Mouse (Mus musculus): Measurements from ENCODE around the gene Dcdc2c. TPM values are rescaled to one million over a fixed set of nuclear protein-coding genes. Genes with fewer than 3 reads are reported as not detected.

Gene Dcdc2c
- total and polyA plus RNA-seq, 3 experiments: not detected

- no peak for DNase-seq (ENCODE audit: extremely low read depth)
- H3K4me2 ChIP-seq (ENCODE audit: insufficient read depth, low read depth, poor library complexity, severe bottlenecking): no peak overlapping the region
- TF ChIP-seq ETS1 (conservative IDR thresholded peaks at IDR 0.05; ENCODE audit: low read depth, low read length): no peak
- no peak for TF ChIP-seq CHD2 (IDR thresholded peaks at IDR 0.05; ENCODE audit: low read length)
- TF ChIP-seq RCOR1 (conservative IDR thresholded peaks at IDR 0.05; ENCODE audit: low read depth, low read length): no peak
- TF ChIP-seq EP300 (IDR thresholded peaks at IDR 0.05; ENCODE audit: low read length): no peak
- no peak for TF ChIP-seq IRF4 (IDR thresholded peaks at IDR 0.05; ENCODE audit: low read depth, low read length)
- TF ChIP-seq MAFK (IDR thresholded peaks at IDR 0.05; ENCODE audit: insufficient replicate concordance, low read length): no peak
- no peak for TF ChIP-seq PAX5 (IDR thresholded peaks at IDR 0.05; ENCODE audit: low read length)
- TF ChIP-seq CTCF (conservative IDR thresholded peaks at IDR 0.05 in 1 of 2, IDR thresholded peaks at IDR 0.05 in 1 of 2; ENCODE audit: low read depth in 2 of 2, low read length in 2 of 2): no peak
- no peak for TF ChIP-seq ZNF384 (IDR thresholded peaks at IDR 0.05; ENCODE audit: low read depth, low read length)
- no peak for TF ChIP-seq MXI1 (IDR thresholded peaks at IDR 0.05; ENCODE audit: low read depth, low read length)
- no peak for TF ChIP-seq MAX (IDR thresholded peaks at IDR 0.05; ENCODE audit: low read length)
- no peak for TF ChIP-seq KAT2A (IDR thresholded peaks at IDR 0.05; ENCODE audit: insufficient replicate concordance, low read length)
- TF ChIP-seq NELFE (IDR thresholded peaks at IDR 0.05; ENCODE audit: low read depth, low read length): no peak
- no peak for TF ChIP-seq HCFC1 (IDR thresholded peaks at IDR 0.05; ENCODE audit: low read depth, low read length)
- no peak for TF ChIP-seq ZMIZ1 (IDR thresholded peaks at IDR 0.05; ENCODE audit: low read depth, low read length)
- H3K27ac ChIP-seq (ENCODE audit: insufficient read depth, low read depth): no peak overlapping the region
- no peaks in the 10 kb centered on the region for H3K36me3 ChIP-seq (replicated peaks in 1 of 2; ENCODE audit: control insufficient read depth in 1 of 2, insufficient read depth in 1 of 2, low read length in 1 of 2)
- no peak overlapping the region for H3K9ac ChIP-seq (ENCODE audit: insufficient read depth, low read depth)
- H3K27me3 ChIP-seq (replicated peaks): no peaks in the 10 kb centered on the region
- dilution Hi-C loops (cut with MboI; ENCODE audit: extremely low pct_ligation_motif_present, extremely low pct_unique_long_range_greater_than_20kb, low sequenced_read_pairs): no loop called here
- in situ Hi-C loops (cut with MboI; ENCODE audit: low pct_ligation_motif_present, low pct_unique_long_range_greater_than_20kb, low sequenced_read_pairs): no loop called here
- H3K9me3 ChIP-seq (replicated peaks; ENCODE audit: low read length): peaks cover 3% of the 10 kb centered on the region
- no peaks in the 10 kb centered on the region for H3K79me2 ChIP-seq (replicated peaks; ENCODE audit: control insufficient read depth, extremely low read depth, insufficient read depth, poor library complexity, severe bottlenecking)
- no peak overlapping the region for H3K4me3 ChIP-seq (replicated peaks in 1 of 3; ENCODE audit: low read depth in 2 of 3, low read length in 2 of 3, poor library complexity in 1 of 3)
- H3K4me1 ChIP-seq (ENCODE audit: control insufficient read depth in 1 of 2, insufficient read depth in 2 of 2): no peaks in the 10 kb centered on the region
Observed at GRCm38 (mm10) chr12:28509699-28510280, 42.4 kb downstream of the Dcdc2c start.

GRCm38 (mm10) chr12:28494289-28494688 lies 57.9 kb downstream of the Dcdc2c start:
- in situ Hi-C loops (cut with MboI; ENCODE audit: low pct_ligation_motif_present, low pct_unique_long_range_greater_than_20kb, low sequenced_read_pairs): no loop called here

More at GRCm38 (mm10) chr12:28494289-28494688, 57.9 kb downstream of the Dcdc2c start:
- TF ChIP-seq USF1 (IDR thresholded peaks at IDR 0.05; ENCODE audit: low read depth, low read length) (no peak), E2F4 (IDR thresholded peaks at IDR 0.05; ENCODE audit: insufficient replicate concordance, low read depth, low read length) (no peak), KAT2A (IDR thresholded peaks at IDR 0.05; ENCODE audit: insufficient replicate concordance, low read length) (no peak), CHD2 (IDR thresholded peaks at IDR 0.05; ENCODE audit: low read length) (no peak)
- Histone ChIP-seq H3K4me2 (ENCODE audit: insufficient read depth, low read depth, poor library complexity, severe bottlenecking) (no peak overlapping the region), H3K4me1 (ENCODE audit: control insufficient read depth in 1 of 2, insufficient read depth in 2 of 2) (no peaks in the 10 kb centered on the region), H3K27ac (ENCODE audit: insufficient read depth, low read depth) (no peak overlapping the region), H3K36me3 (replicated peaks in 1 of 2; ENCODE audit: control insufficient read depth in 1 of 2, insufficient read depth in 1 of 2, low read length in 1 of 2) (no peaks in the 10 kb centered on the region), H3K27me3 (replicated peaks) (no peaks in the 10 kb centered on the region), H3K9ac (ENCODE audit: insufficient read depth, low read depth) (no peak overlapping the region), H3K79me2 (replicated peaks; ENCODE audit: control insufficient read depth, extremely low read depth, insufficient read depth, poor library complexity, severe bottlenecking) (no peaks in the 10 kb centered on the region), H3K4me3 (replicated peaks in 1 of 3; ENCODE audit: low read depth in 2 of 3, low read length in 2 of 3, poor library complexity in 1 of 3) (no peak overlapping the region), H3K9me3 (replicated peaks; ENCODE audit: low read length) (no peaks in the 10 kb centered on the region)
- dilution Hi-C loops (cut with MboI; ENCODE audit: extremely low pct_ligation_motif_present, extremely low pct_unique_long_range_greater_than_20kb, low sequenced_read_pairs): no loop called here
- DNase-seq (ENCODE audit: extremely low read depth): no peak
